Mouse (Mus musculus) right cerebral cortex, postnatal 4 days (tissue): ENCODE measurements around the gene Tbc1d22a.

Experiments
- DNase-seq: peaks from one replicate; pipeline ENCODE4 v3.0.0-alpha.2; 2022

Gene Tbc1d22a

DNA sequence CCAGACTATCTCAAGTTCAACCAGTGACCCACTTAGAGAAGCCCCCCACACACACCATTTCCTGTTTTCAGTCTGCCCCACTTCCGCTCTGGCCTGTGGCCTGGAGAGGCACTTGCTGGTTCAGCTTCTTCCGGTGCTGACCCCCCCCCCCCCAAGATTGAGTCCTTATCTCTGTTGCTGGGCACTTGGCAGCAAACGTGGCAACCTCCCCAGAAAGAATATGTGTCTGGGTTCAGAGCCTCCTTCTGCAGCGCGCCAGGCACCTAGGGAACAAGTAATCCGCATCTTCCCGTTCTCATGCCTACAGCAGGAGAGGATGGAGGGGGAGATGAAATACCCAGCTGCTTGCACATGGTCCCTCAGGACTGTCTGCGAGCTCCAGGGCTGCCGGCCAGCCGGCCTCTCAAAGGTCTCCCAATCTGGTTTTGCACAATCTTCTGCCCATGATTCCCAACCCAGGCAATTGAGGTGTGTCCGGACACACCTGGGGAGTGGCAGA is 32.3 kb upstream of the Tbc1d22a start:
- no peak for DNase-seq

DNA sequence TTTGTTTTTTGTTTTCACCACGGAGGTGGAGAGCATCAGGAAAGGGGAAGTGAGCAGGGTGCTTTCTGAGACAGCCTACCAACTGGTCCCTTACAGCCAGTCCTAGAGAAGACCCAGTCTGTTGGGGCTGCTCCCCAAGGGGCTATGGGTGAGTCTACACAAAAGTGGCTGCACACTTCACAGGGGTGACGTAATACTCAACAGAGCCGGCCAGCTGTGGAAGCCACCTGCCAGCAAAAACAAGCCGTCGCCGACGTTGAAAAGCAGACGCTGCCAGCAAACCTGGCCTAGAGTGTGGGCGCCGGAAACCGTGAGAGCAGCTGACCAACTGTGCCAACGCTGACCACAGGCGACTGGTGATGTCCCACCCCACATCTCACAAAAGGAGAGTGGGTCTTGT is 31.6 kb upstream of the Tbc1d22a start:
- no peak for DNase-seq

GRCm38 (mm10) chr15:86183484-86183883 is 30.8 kb upstream of the Tbc1d22a start:
- DNase-seq = no peak

GRCm38 (mm10) chr15:86184071-86184470 is 30.2 kb upstream of the Tbc1d22a start:
- DNase-seq = no peak

DNA sequence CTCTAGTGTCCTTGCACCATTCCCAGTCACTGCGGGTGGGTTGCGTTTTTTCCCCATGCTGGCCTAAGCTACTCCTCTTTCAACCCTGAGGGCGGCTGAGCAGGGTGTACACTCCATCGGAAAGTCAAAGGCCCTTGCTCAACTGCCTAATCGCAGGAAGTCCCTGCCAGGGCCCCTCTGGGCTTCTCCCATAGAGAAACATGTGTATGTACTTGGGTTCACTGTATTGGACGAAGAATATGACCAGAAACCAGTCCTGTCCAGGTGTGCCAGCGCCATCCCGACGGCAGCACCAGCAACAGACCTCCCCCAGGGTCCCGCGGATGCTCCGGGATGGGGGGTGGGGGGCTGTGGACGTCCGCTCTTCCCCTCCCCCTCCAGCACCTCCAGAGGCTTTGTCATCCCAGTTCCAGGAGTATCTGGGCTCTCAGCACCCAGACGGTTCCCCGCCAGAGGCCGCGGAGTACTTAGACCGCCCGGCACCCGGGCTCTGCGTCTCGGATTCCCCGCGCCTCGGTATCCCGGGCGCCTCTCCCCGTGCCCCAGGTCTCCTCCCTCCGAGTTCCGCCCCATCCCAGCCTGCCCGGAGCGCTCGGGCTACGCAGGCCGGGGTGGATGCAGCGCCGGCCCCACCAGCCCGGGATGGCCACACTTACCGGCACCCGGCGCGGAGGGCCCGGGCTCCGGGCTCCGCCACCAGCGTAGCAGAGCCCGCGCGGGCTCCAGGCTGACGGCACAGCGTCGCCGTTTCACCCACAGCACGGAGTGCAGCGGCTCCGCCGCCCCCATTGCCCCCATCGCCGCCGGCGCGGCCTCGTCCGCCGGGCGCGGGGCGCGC is 29.2 kb upstream of the Tbc1d22a start:
- peak; percentile 46 for DNase-seq

GRCm38 (mm10) chr15:86185689-86186569 is 28.3 kb upstream of the Tbc1d22a start, which contains the start of gene Cerk:
Gene Cerk (minus strand): TSS chr15:86186141.
- peak; percentile 75 for DNase-seq

DNA sequence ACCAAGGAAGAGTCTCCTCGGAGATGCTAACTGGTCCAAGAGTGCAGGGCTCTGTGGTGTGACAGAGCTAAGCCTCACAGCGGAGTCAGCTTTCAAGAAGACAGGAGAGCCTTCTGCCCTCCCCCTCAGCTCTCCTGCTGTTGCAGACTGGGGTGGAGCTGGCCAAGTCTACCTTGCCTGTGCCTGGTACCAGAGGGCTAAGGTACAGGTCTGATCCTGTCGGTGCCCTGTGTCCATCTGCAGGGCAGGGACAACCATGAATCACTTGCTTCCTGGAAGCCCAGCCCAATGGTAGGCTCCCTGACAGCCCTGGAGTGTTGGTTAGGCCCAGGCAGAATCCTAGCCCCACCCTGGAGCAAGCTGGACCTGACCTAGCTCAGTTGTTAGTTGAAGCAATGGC is 27.6 kb upstream of the Tbc1d22a start:
- DNase-seq = no peak

GRCm38 (mm10) chr15:86188186-86188585 is 26.1 kb upstream of the Tbc1d22a start:
- no peak for DNase-seq

- no peak for DNase-seq
These were observed 25.4 kb upstream of the Tbc1d22a start for GRCm38 (mm10) chr15:86188746-86189470.

DNA sequence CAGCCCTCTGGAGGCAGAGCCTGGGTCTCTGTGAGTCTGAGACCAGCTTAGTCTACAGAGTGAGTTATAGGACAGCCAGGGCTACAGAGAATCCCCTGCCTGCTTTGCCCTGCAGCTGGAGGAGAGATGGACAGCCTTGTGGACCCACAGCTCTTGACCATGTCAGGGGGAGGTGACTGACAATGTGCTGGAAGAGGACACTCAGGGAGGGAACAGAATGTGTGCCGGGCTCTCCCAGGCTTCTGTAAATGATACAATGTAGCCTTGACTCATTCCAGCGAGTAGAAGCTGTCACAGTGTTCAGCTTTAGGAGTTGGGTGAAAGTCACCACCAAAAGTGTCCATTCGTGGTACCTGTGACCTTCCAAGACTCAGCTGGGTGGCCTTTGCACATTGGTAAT is 23.9 kb upstream of the Tbc1d22a start:
- no peak for DNase-seq

GRCm38 (mm10) chr15:86191505-86191904 is 22.8 kb upstream of the Tbc1d22a start:
- DNase-seq = no peak

- no peak for DNase-seq
These were observed 22.3 kb upstream of the Tbc1d22a start for GRCm38 (mm10) chr15:86191933-86192332.

GRCm38 (mm10) chr15:86194676-86195453 is 19.4 kb upstream of the Tbc1d22a start:
- DNase-seq = peak; percentile 66

DNA sequence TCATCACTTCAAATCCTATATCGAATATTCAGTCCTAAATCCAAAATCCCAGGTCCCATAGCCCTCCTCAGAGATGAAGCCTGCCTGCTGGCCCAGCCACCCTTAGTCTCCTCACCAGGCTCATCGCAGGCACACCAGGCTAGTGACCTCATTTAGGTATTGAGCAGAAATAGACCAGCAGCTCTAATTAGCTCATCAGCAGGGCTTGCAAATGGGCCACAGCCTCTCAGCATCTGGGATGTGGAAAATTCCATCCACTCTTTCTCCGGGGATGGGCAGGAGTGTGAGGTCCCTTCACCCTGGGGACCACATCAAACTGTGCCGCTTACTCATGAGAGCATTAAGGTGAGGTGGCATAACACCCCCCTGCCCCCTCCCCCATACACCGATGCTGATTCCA is 15.2 kb upstream of the Tbc1d22a start:
- DNase-seq = no peak

DNA sequence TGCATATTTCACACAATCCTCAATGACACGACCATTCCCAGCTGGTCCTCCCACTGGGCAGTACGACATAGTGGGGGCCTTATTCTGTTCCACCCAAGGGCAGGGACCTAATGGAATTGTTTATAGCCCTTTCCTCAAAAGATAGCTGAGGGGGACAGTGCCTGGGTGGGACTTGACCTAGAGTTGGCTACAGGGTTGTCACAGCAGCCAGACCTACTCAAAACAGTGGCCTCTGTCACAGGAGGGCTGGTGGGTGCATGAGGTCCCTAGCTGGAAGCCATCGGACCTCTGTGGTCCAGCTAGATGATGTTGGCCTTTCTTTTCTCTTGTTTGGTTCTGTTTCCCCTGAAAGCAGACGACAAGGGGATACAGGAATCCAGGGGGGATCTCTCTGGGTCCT is 14.8 kb upstream of the Tbc1d22a start:
- DNase-seq = no peak

GRCm38 (mm10) chr15:86200169-86200568 is 14.1 kb upstream of the Tbc1d22a start:
- DNase-seq = no peak

- no peak for DNase-seq
These were observed 13.2 kb upstream of the Tbc1d22a start for GRCm38 (mm10) chr15:86201095-86201494.

DNA sequence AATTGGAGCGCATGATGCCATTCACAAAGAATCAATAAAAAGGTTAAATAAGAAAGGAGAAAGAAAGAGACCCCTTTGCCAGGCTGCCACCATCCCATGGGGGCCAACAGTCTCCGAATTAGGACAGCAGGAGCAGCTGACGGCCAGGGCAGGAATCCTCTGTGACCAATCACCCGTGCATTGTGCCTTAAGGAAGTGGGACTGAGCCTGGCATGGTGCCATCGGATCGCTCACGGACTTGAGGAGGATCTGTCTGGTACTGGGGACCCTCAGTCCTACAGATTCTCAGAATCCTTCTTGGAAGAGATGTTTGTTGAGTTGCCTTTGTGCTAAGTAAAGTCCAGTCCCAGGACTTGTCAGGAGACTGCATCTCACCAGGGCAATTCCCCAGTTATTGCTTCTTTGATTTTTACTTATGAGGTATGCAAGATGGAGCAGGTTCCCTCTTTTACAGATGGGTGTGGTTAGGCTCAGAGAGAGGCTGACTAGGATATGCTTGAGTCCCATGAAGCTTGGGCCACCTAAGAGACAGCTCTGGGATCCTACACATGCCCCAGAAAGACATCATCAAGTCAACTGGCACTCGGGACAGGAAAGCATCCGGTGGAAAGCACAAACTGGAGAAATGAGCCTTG is 12.4 kb upstream of the Tbc1d22a start:
- DNase-seq = no peak

GRCm38 (mm10) chr15:86202640-86203039 is 11.6 kb upstream of the Tbc1d22a start:
- DNase-seq = no peak

GRCm38 (mm10) chr15:86203292-86203793 is 10.9 kb upstream of the Tbc1d22a start:
- DNase-seq = no peak

DNA sequence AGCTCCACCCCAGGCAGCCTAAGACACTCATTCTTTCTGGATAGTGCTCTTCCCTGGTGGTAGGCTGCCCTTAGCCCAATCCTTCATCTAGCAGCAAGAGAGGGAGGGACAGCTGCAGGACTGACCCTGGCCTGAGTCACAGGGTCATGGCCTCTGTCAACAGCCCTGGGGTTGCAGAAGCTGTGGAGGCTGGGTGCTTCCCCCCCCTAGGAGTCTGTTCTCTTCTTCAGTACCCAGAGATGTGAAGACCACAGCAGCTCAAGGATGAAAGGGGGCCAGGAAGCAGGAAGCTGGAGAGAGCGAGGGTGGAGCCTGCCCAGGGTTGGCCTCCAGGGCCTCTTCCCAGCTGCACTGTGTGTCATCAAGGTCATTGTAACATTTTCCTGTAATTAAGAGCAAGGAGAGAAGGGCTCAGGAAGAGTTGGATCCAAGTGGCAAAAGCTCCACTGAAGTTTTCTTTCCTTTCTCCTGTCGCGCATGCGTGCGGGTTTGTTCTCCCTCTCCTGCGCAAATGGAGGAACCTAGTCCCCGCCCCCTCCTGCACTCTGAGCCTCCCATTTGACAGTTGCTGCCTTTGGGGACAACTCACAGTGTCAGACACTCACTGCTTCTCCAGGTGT is 10.2 kb upstream of the Tbc1d22a start:
- no peak for DNase-seq
